Mouse (Mus musculus): ENCODE measurements at regions not wholly inside any gene's neighbourhood (a gene's known extent, or its start where the extent isn't known, plus 50 kb on each side); places are given as distances from the start of the nearest gene placed in this dataset.
A peak's percentile ranks its signal among the peaks of the same experiment; 100 is the strongest.

GRCm38 (mm10) chr3:34222291-34222690 is 141.2 kb upstream of the Dnajc19 start:
- H3K4me3 ChIP-seq (ENCODE audit: low read depth, low read length): no peak overlapping the region

GRCm38 (mm10) chr3:34219741-34220310 is 138.7 kb upstream of the Dnajc19 start:
- H3K4me3 ChIP-seq (ENCODE audit: low read depth, low read length): no peak overlapping the region
- no peak overlapping the region for H3K9ac ChIP-seq (replicated peaks; ENCODE audit: low read length)
- WGBS: 88% methylated on average over 10 of the region's 10 CpGs
- H3K4me1 ChIP-seq (ENCODE audit: control insufficient read depth, insufficient read depth, low read length): no peaks in the 10 kb centered on the region
- no peaks in the 10 kb centered on the region for H3K9me3 ChIP-seq (replicated peaks; ENCODE audit: control insufficient read depth, low read length)
- H3K36me3 ChIP-seq (replicated peaks; ENCODE audit: control insufficient read depth, insufficient read depth, low read depth, low read length): no peaks in the 10 kb centered on the region
- no peaks in the 10 kb centered on the region for H3K27me3 ChIP-seq (ENCODE audit: control insufficient read depth, insufficient read depth, low read length)
- ATAC-seq (replicated peaks; ENCODE audit: insufficient number of reproducible peaks, low FRiP score, low TSS enrichment, low read depth) (no peak), DNase-seq (ENCODE audit: low spot score) (no peak)
- no peak overlapping the region for H3K4me2 ChIP-seq (ENCODE audit: low read depth, low read length)
- no peak overlapping the region for H3K27ac ChIP-seq (replicated peaks; ENCODE audit: low read depth, low read length)

More at GRCm38 (mm10) chr3:34222291-34222690, 141.2 kb upstream of the Dnajc19 start:
- Histone ChIP-seq H3K4me2 (ENCODE audit: low read depth, low read length) (no peak overlapping the region), H3K9me3 (replicated peaks; ENCODE audit: control insufficient read depth, low read length) (no peaks in the 10 kb centered on the region), H3K4me1 (ENCODE audit: control insufficient read depth, insufficient read depth, low read length) (no peaks in the 10 kb centered on the region), H3K27ac (replicated peaks; ENCODE audit: low read depth, low read length) (no peak overlapping the region), H3K9ac (replicated peaks; ENCODE audit: low read length) (no peak overlapping the region), H3K27me3 (ENCODE audit: control insufficient read depth, insufficient read depth, low read length) (no peaks in the 10 kb centered on the region), H3K36me3 (replicated peaks; ENCODE audit: control insufficient read depth, insufficient read depth, low read depth, low read length) (no peaks in the 10 kb centered on the region)
- 88% methylated on average over 10 of the region's 10 CpGs for WGBS
- ATAC-seq (replicated peaks; ENCODE audit: insufficient number of reproducible peaks, low FRiP score, low TSS enrichment, low read depth) (no peak), DNase-seq (ENCODE audit: low spot score) (no peak)

- ATAC-seq (replicated peaks; ENCODE audit: insufficient number of reproducible peaks, low FRiP score, low TSS enrichment, low read depth): no peak
- H3K9me3 ChIP-seq (replicated peaks; ENCODE audit: control insufficient read depth, low read length): no peaks in the 10 kb centered on the region
- H3K9ac ChIP-seq (replicated peaks; ENCODE audit: low read length): no peak overlapping the region
- no peak overlapping the region for H3K4me2 ChIP-seq (ENCODE audit: low read depth, low read length)
- H3K27me3 ChIP-seq (ENCODE audit: control insufficient read depth, insufficient read depth, low read length): no peaks in the 10 kb centered on the region
- DNase-seq (ENCODE audit: low spot score): no peak
- 85% methylated on average over 2 of the region's 2 CpGs for WGBS
- H3K36me3 ChIP-seq (replicated peaks; ENCODE audit: control insufficient read depth, insufficient read depth, low read depth, low read length): no peaks in the 10 kb centered on the region
- no peak overlapping the region for H3K4me3 ChIP-seq (ENCODE audit: low read depth, low read length)
- H3K4me1 ChIP-seq (ENCODE audit: control insufficient read depth, insufficient read depth, low read length): no peaks in the 10 kb centered on the region
- no peak overlapping the region for H3K27ac ChIP-seq (replicated peaks; ENCODE audit: low read depth, low read length)
Measured at GRCm38 (mm10) chr3:34219096-34219495, 138.0 kb upstream of the Dnajc19 start.

GRCm38 (mm10) chr3:34217911-34218310 is 136.8 kb upstream of the Dnajc19 start:
- Histone ChIP-seq H3K9ac (replicated peaks; ENCODE audit: low read length) (no peak overlapping the region), H3K4me3 (ENCODE audit: low read depth, low read length) (no peak overlapping the region), H3K4me1 (ENCODE audit: control insufficient read depth, insufficient read depth, low read length) (no peaks in the 10 kb centered on the region), H3K27ac (replicated peaks; ENCODE audit: low read depth, low read length) (no peak overlapping the region), H3K36me3 (replicated peaks; ENCODE audit: control insufficient read depth, insufficient read depth, low read depth, low read length) (no peaks in the 10 kb centered on the region), H3K27me3 (ENCODE audit: control insufficient read depth, insufficient read depth, low read length) (no peaks in the 10 kb centered on the region), H3K4me2 (ENCODE audit: low read depth, low read length) (no peak overlapping the region), H3K9me3 (replicated peaks; ENCODE audit: control insufficient read depth, low read length) (no peaks in the 10 kb centered on the region)
- no peak for DNase-seq (ENCODE audit: low spot score)
- 84% methylated on average over 4 of the region's 4 CpGs for WGBS
- no peak for ATAC-seq (replicated peaks; ENCODE audit: insufficient number of reproducible peaks, low FRiP score, low TSS enrichment, low read depth)

GRCm38 (mm10) chr3:34214233-34214632 is 133.1 kb upstream of the Dnajc19 start:
- Histone ChIP-seq H3K27me3 (ENCODE audit: control insufficient read depth, insufficient read depth, low read length) (no peaks in the 10 kb centered on the region), H3K27ac (replicated peaks; ENCODE audit: low read depth, low read length) (no peak overlapping the region), H3K9me3 (replicated peaks; ENCODE audit: control insufficient read depth, low read length) (no peaks in the 10 kb centered on the region), H3K9ac (replicated peaks; ENCODE audit: low read length) (no peak overlapping the region), H3K4me2 (ENCODE audit: low read depth, low read length) (no peak overlapping the region), H3K4me1 (ENCODE audit: control insufficient read depth, insufficient read depth, low read length) (no peaks in the 10 kb centered on the region), H3K36me3 (replicated peaks; ENCODE audit: control insufficient read depth, insufficient read depth, low read depth, low read length) (no peaks in the 10 kb centered on the region), H3K4me3 (ENCODE audit: low read depth, low read length) (no peak overlapping the region)
- WGBS: 85% methylated on average over 6 of the region's 6 CpGs
- DNase-seq (ENCODE audit: low spot score): no peak
- no peak for ATAC-seq (replicated peaks; ENCODE audit: insufficient number of reproducible peaks, low FRiP score, low TSS enrichment, low read depth)

- H3K36me3 ChIP-seq (replicated peaks; ENCODE audit: control insufficient read depth, insufficient read depth, low read depth, low read length): no peaks in the 10 kb centered on the region
- H3K4me1 ChIP-seq (ENCODE audit: control insufficient read depth, insufficient read depth, low read length): no peaks in the 10 kb centered on the region
- no peaks in the 10 kb centered on the region for H3K9me3 ChIP-seq (replicated peaks; ENCODE audit: control insufficient read depth, low read length)
- H3K4me2 ChIP-seq (ENCODE audit: low read depth, low read length): no peak overlapping the region
- H3K27ac ChIP-seq (replicated peaks; ENCODE audit: low read depth, low read length): no peak overlapping the region
- WGBS: 80% methylated on average over 3 of the region's 3 CpGs
- H3K27me3 ChIP-seq (ENCODE audit: control insufficient read depth, insufficient read depth, low read length): no peaks in the 10 kb centered on the region
- no peak for DNase-seq (ENCODE audit: low spot score)
- ATAC-seq (replicated peaks; ENCODE audit: insufficient number of reproducible peaks, low FRiP score, low TSS enrichment, low read depth): no peak
- no peak overlapping the region for H3K4me3 ChIP-seq (ENCODE audit: low read depth, low read length)
- H3K9ac ChIP-seq (replicated peaks; ENCODE audit: low read length): no peak overlapping the region
Measured at GRCm38 (mm10) chr3:34206454-34206853, 125.3 kb upstream of the Dnajc19 start.

GRCm38 (mm10) chr3:34198228-34198627 is 117.1 kb upstream of the Dnajc19 start:
- Histone ChIP-seq H3K4me2 (ENCODE audit: low read depth, low read length) (no peak overlapping the region), H3K4me1 (ENCODE audit: control insufficient read depth, insufficient read depth, low read length) (no peaks in the 10 kb centered on the region), H3K9ac (replicated peaks; ENCODE audit: low read length) (no peak overlapping the region), H3K36me3 (replicated peaks; ENCODE audit: control insufficient read depth, insufficient read depth, low read depth, low read length) (no peaks in the 10 kb centered on the region), H3K9me3 (replicated peaks; ENCODE audit: control insufficient read depth, low read length) (no peaks in the 10 kb centered on the region), H3K27ac (replicated peaks; ENCODE audit: low read depth, low read length) (no peak overlapping the region), H3K4me3 (ENCODE audit: low read depth, low read length) (no peak overlapping the region), H3K27me3 (ENCODE audit: control insufficient read depth, insufficient read depth, low read length) (no peaks in the 10 kb centered on the region)
- 30% methylated on average over 8 of the region's 8 CpGs for WGBS
- ATAC-seq (replicated peaks; ENCODE audit: insufficient number of reproducible peaks, low FRiP score, low TSS enrichment, low read depth): no peak
- DNase-seq (ENCODE audit: low spot score): peak; percentile 64

- Histone ChIP-seq H3K4me3 (ENCODE audit: low read depth, low read length) (no peak overlapping the region), H3K9me3 (replicated peaks; ENCODE audit: control insufficient read depth, low read length) (no peaks in the 10 kb centered on the region), H3K4me2 (ENCODE audit: low read depth, low read length) (no peak overlapping the region), H3K27ac (replicated peaks; ENCODE audit: low read depth, low read length) (no peak overlapping the region), H3K27me3 (ENCODE audit: control insufficient read depth, insufficient read depth, low read length) (no peaks in the 10 kb centered on the region), H3K9ac (replicated peaks; ENCODE audit: low read length) (no peak overlapping the region), H3K36me3 (replicated peaks; ENCODE audit: control insufficient read depth, insufficient read depth, low read depth, low read length) (no peaks in the 10 kb centered on the region), H3K4me1 (ENCODE audit: control insufficient read depth, insufficient read depth, low read length) (no peaks in the 10 kb centered on the region)
- WGBS: 14% methylated on average over 10 of the region's 10 CpGs
- ATAC-seq (replicated peaks; ENCODE audit: insufficient number of reproducible peaks, low FRiP score, low TSS enrichment, low read depth) (no peak), DNase-seq (ENCODE audit: low spot score) (no peak)
Measured at GRCm38 (mm10) chr3:34197163-34197455, 116.0 kb upstream of the Dnajc19 start.
